In genomic region chr7:27506765-27507370, GRCm38 (mm10) we compare ENCODE assay signal across 7 mouse cellular contexts. TPM values are rescaled to one million over a fixed set of nuclear protein-coding genes. Genes with fewer than 3 reads are reported as not detected.
DNase-seq lines count a peak whose midpoint lies in the region; ATAC-seq lines count a peak whose summit lies in the region.

No protein-coding gene starts in this region.

- DNase-seq in A20 (ENCODE audit: low read depth, low spot score), result peak; percentile 80
- DNase-seq in MN1 (ENCODE audit: low spot score), result peak; percentile 25
- peak; percentile 38 for DNase-seq in hindbrain, embryonic 11.5 days (ENCODE audit: low spot score)
- no peak for DNase-seq in adrenal gland, postnatal 14 days
- DNase-seq in thymus, postnatal 25 days, result no peak
- no peak for DNase-seq in adrenal gland, adult 8-10 months

- 44% methylated on average over 9 of the region's 9 CpGs for WGBS in hindbrain, embryonic 11.5 days

- H3K4me1 ChIP-seq in hindbrain, embryonic 11.5 days (replicated peaks; ENCODE audit: control insufficient read depth, insufficient read depth, low read length), result 0 out of 2 replicates have a peak, but pooled peaks cover 3% of the 10 kb centered on the region

- no peak overlapping the region for H3K27ac ChIP-seq in hindbrain, embryonic 11.5 days (ENCODE audit: low read depth, low read length)

- peak; percentile 3; the same call in 1 of the 2 replicates for ATAC-seq in hindbrain, embryonic 11.5 days (ENCODE audit: low FRiP score)
- peak; percentile 32 for ATAC-seq in megakaryocyte progenitor cell, adult 5-6 weeks (replicated peaks; ENCODE audit: poor library complexity)

- H3K9me3 ChIP-seq in hindbrain, embryonic 11.5 days (ENCODE audit: control insufficient read depth, low read length), result no peaks in the 10 kb centered on the region

- H3K9ac ChIP-seq in hindbrain, embryonic 11.5 days (ENCODE audit: low read depth, low read length), result peak overlapping the region; percentile 58; the same call in 1 of the 2 replicates

- no peak overlapping the region for H3K4me3 ChIP-seq in hindbrain, embryonic 11.5 days (ENCODE audit: low read depth, low read length)

- peak overlapping the region; percentile 49 for H3K4me2 ChIP-seq in hindbrain, embryonic 11.5 days (replicated peaks; ENCODE audit: low read depth, low read length)

- no peaks in the 10 kb centered on the region for H3K27me3 ChIP-seq in hindbrain, embryonic 11.5 days (ENCODE audit: control insufficient read depth, insufficient read depth, low read length)

- H3K36me3 ChIP-seq in hindbrain, embryonic 11.5 days (ENCODE audit: control insufficient read depth, insufficient read depth, low read length), result no peaks in the 10 kb centered on the region

RNA-seq across cellular contexts. Expression of gene Prx, which starts 7.7 kb away (rescaled TPM):
- 0.53 and 1.0 TPM in 2 replicates for polyA plus RNA-seq in hindbrain, embryonic 11.5 days (2014; fragmentation: Nextera tagmentation; extraction: Ambion mirVana)
- total RNA-seq in megakaryocyte progenitor cell, adult 5-6 weeks (2015), result 0.52 and 0.68 TPM in 2 replicates
- 0.75 and 0.81 TPM in 2 replicates for total RNA-seq in megakaryocyte progenitor cell, adult 5-6 weeks (2017)
- 2.7 and 3.5 TPM in 2 replicates for total RNA-seq in adrenal gland, postnatal 14 days (2021)
- total RNA-seq in adrenal gland, adult 8-10 months (2022), result 1 to 10 TPM; 2.6 to 4.7 (median 3.3) TPM

RNA-seq across cellular contexts. Expression of gene Hipk4, which starts 16.2 kb away (rescaled TPM):
- 0.21 and 0.96 TPM in 2 replicates for polyA plus RNA-seq in hindbrain, embryonic 11.5 days (2014; fragmentation: Nextera tagmentation; extraction: Ambion mirVana)
- total RNA-seq in megakaryocyte progenitor cell, adult 5-6 weeks (2015), result 0.10 and 0.25 TPM in 2 replicates
- total RNA-seq in megakaryocyte progenitor cell, adult 5-6 weeks (2017), result 0.07 and 0.29 TPM in 2 replicates
- 0.44 and 0.64 TPM in 2 replicates for total RNA-seq in adrenal gland, postnatal 14 days (2021)
- 1 to 10 TPM in 1 of 4 experiments, under 1 TPM in 3; 0.23 to 1.1 (median 0.61) TPM for total RNA-seq in adrenal gland, adult 8-10 months (2022)

RNA-seq across cellular contexts. Expression of gene Sertad1, which starts 20.2 kb away (rescaled TPM):
- 18.4 and 21.0 TPM in 2 replicates for polyA plus RNA-seq in hindbrain, embryonic 11.5 days (2014; fragmentation: Nextera tagmentation; extraction: Ambion mirVana)
- total RNA-seq in megakaryocyte progenitor cell, adult 5-6 weeks (2015), result 9.2 and 12.5 TPM in 2 replicates
- 5.9 and 6.8 TPM in 2 replicates for total RNA-seq in megakaryocyte progenitor cell, adult 5-6 weeks (2017)
- total RNA-seq in adrenal gland, postnatal 14 days (2021), result 24.5 and 26.3 TPM in 2 replicates
- 10 to 100 TPM; 20.2 to 37.1 (median 23.9) TPM for total RNA-seq in adrenal gland, adult 8-10 months (2022)

RNA-seq across cellular contexts. Expression of gene Sertad3, which starts 33.3 kb away (rescaled TPM):
- 20.7 and 22.2 TPM in 2 replicates for polyA plus RNA-seq in hindbrain, embryonic 11.5 days (2014; fragmentation: Nextera tagmentation; extraction: Ambion mirVana)
- total RNA-seq in megakaryocyte progenitor cell, adult 5-6 weeks (2015), result 2.5 and 2.9 TPM in 2 replicates
- total RNA-seq in megakaryocyte progenitor cell, adult 5-6 weeks (2017), result 6.1 and 7.6 TPM in 2 replicates
- total RNA-seq in adrenal gland, postnatal 14 days (2021), result 12.9 and 15.7 TPM in 2 replicates
- total RNA-seq in adrenal gland, adult 8-10 months (2022), result 10 to 100 TPM; 12.6 to 19.4 (median 14.8) TPM

RNA-seq across cellular contexts. Expression of gene Pld3, which starts 46.1 kb away (rescaled TPM):
- polyA plus RNA-seq in hindbrain, embryonic 11.5 days (2014; fragmentation: Nextera tagmentation; extraction: Ambion mirVana), result 72.1 and 72.9 TPM in 2 replicates
- total RNA-seq in megakaryocyte progenitor cell, adult 5-6 weeks (2015), result 9.3 and 9.4 TPM in 2 replicates
- total RNA-seq in megakaryocyte progenitor cell, adult 5-6 weeks (2017), result 5.3 and 7.5 TPM in 2 replicates
- total RNA-seq in adrenal gland, postnatal 14 days (2021), result 87.2 and 100 TPM in 2 replicates
- total RNA-seq in adrenal gland, adult 8-10 months (2022), result 100 to 1,000 TPM; 135 to 205 (median 166) TPM

Comparison
In these comparisons a context has a peak if more than half of its experiments do, and no peak if none do; other contexts are left out.
1. DNase-seq: peak in A20 (single experiment), MN1 (single experiment) and hindbrain, embryonic 11.5 days (single experiment); none in adrenal gland, postnatal 14 days (single experiment), thymus, postnatal 25 days (single experiment) and adrenal gland, adult 8-10 months (single experiment).